Comparison of ENCODE assay signal across 12 mouse cellular contexts in the genomic region with DNA sequence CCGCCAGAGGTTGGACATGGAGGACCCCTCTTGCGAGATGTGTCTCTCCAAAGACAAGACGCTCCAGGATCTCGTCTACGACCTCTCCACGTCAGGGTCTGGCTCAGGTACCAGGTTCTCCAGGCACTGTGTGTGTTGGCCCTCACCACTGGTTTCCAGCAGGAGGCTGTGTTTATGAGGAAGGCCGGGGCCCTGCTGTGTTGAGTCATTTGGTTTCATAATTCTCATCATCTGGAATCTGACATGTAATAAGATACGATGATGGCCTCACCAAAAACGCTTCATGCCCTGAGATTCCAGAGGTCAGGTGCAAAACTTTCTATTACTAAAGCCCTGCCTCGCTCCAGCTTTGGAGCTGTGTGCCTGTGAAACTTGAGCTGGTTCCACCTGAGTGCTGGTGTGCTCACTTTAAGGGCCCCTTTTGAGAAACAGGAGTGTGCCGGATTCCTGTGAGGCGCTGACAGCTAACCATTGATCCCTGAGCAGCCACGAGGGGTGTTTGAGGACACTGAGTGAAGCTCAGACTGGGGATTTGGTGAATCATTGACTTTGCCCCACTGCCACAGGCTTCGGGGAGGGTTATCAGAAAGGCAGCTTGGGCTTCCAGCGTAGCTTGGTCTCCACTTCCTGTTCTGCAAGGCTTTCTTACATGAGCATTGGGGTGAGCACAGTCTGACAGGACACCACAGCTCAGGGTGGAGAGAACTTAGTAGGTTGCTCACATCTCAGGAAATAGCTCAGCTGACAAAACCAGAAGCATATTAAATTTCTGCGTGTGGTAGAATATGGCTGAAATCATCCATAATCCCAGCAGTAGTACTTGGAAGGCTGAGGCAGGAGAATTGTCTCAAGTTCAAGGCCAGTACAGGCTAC. TPM values are rescaled to one million over a fixed set of nuclear protein-coding genes. Genes with fewer than 3 reads are reported as not detected.
DNase-seq lines count a peak whose midpoint lies in the region; ATAC-seq and TF ChIP-seq lines count a peak whose summit lies in the region.
"Had no signal": no experiment of that assay in that cellular context is flagged by ENCODE, and none has a peak within 500 bp of the region (broad histone marks: within the 10 kb centered on the region; RNA-seq: fewer than 3 reads in every experiment).

No protein-coding gene starts in this region.

- DNase-seq in heart, postnatal 25 days (ENCODE audit: low spot score) = no peak
- peak; percentile 80 for DNase-seq in kidney, postnatal 10 days
- DNase-seq in naive thymus-derived CD4-positive, alpha-beta T cell, adult 2 months (ENCODE audit: low read depth) = peak; percentile 72
- DNase-seq in cerebellum, postnatal 10 days = no peak
- DNase-seq in thymus, postnatal 10 days (ENCODE audit: low spot score in 2 of 2) = no peak
- DNase-seq in embryo, embryonic 10 days (ENCODE audit: low spot score) = no peak

- 0 out of 2 replicates have a peak overlapping the region, but pooled peaks have one; percentile 5 for H3K27ac ChIP-seq in heart, embryonic 13.5 days (replicated peaks)
- peak overlapping the region; percentile 32 for H3K27ac ChIP-seq in bone marrow, adult 2 months (ENCODE audit: control insufficient read depth, insufficient read depth, low read depth, low read length, poor library complexity)
- H3K27ac ChIP-seq: embryonic facial prominence, embryonic 12.5 days; midbrain, embryonic 13.5 days had no signal

- H3K9me3 ChIP-seq in heart, embryonic 13.5 days = no peaks in the 10 kb centered on the region
- H3K9me3 ChIP-seq: embryonic facial prominence, embryonic 12.5 days; midbrain, embryonic 13.5 days had no signal

- intact Hi-C loops in heart, postnatal 25 days (cut with DNase I) = loop anchor here (5.0 kb wide), 2 partner anchors 88 to 433 kb away; partner anchors contain the start of gene Slc4a8

- no peaks in the 10 kb centered on the region for H3K27me3 ChIP-seq in heart, embryonic 13.5 days (replicated peaks)
- H3K27me3 ChIP-seq: embryonic facial prominence, embryonic 12.5 days; midbrain, embryonic 13.5 days had no signal

- H3K4me3 ChIP-seq in heart, embryonic 13.5 days = no peak overlapping the region
- no peak overlapping the region for H3K4me3 ChIP-seq in bone marrow, adult 2 months (replicated peaks; ENCODE audit: control insufficient read depth, low read depth, low read length)
- H3K4me3 ChIP-seq: embryonic facial prominence, embryonic 12.5 days; midbrain, embryonic 13.5 days had no signal

- H3K4me1 ChIP-seq in heart, embryonic 13.5 days = peaks cover 47% of the 10 kb centered on the region
- H3K4me1 ChIP-seq in bone marrow, adult 2 months (ENCODE audit: control insufficient read depth, insufficient read depth, low read length) = peaks cover 15% of the 10 kb centered on the region

- 75% methylated on average over 16 of the region's 16 CpGs for WGBS in heart, embryonic 13.5 days
- WGBS in bone marrow, adult 2 months = 60% methylated on average over 16 of the region's 16 CpGs

- H3K9ac ChIP-seq in heart, embryonic 13.5 days = no peak overlapping the region
- H3K9ac ChIP-seq: embryonic facial prominence, embryonic 12.5 days; midbrain, embryonic 13.5 days had no signal

- peaks cover 60% of the 10 kb centered on the region for H3K36me3 ChIP-seq in heart, embryonic 13.5 days

- no peak for TF ChIP-seq POLR2A in bone marrow, adult 2 months (IDR thresholded peaks at IDR 0.05; ENCODE audit: borderline replicate concordance, control insufficient read depth, low read depth, low read length)

- no peak for TF ChIP-seq CTCF in bone marrow, adult 2 months (IDR thresholded peaks at IDR 0.05; ENCODE audit: control insufficient read depth, insufficient read depth, low read length)

- no peak for ATAC-seq in heart, embryonic 13.5 days (ENCODE audit: extremely low read depth, insufficient number of reproducible peaks, low FRiP score, low TSS enrichment)
- ATAC-seq: forebrain, embryonic 16.5 days; inflammation-experienced regulatory T-cells, adult 6 months; midbrain, embryonic 13.5 days had no signal

- no peak overlapping the region for H3K4me2 ChIP-seq in heart, embryonic 13.5 days
- H3K4me2 ChIP-seq: embryonic facial prominence, embryonic 12.5 days; midbrain, embryonic 13.5 days had no signal

RNA-seq across cellular contexts. Expression of gene Acvr1b, which starts 21.3 kb away (rescaled TPM):
- polyA plus RNA-seq in heart, embryonic 13.5 days (2015; fragmentation: Nextera tagmentation; extraction: Ambion mirVana) = 5.4 and 6.0 TPM in 2 replicates
- total RNA-seq in heart, postnatal 25 days (2021) = 10 to 100 TPM; 11.7 to 14.5 TPM
- 3.6 and 6.4 TPM in 2 replicates for polyA plus RNA-seq in bone marrow, adult 2 months (2011; ENCODE audit: insufficient read depth, insufficient read length, low replicate concordance, missing spikeins)

RNA-seq across cellular contexts. Expression of gene Grasp, which starts 28.8 kb away (rescaled TPM):
- 3.8 and 4.4 TPM in 2 replicates for polyA plus RNA-seq in heart, embryonic 13.5 days (2015; fragmentation: Nextera tagmentation; extraction: Ambion mirVana)
- 10 to 100 TPM in 1 of 2 experiments, 1 to 10 TPM in 1; 9.4 to 12.3 TPM for total RNA-seq in heart, postnatal 25 days (2021)
- polyA plus RNA-seq in bone marrow, adult 2 months (2011; ENCODE audit: insufficient read depth, insufficient read length, low replicate concordance, missing spikeins) = 2.5 and 2.6 TPM in 2 replicates

RNA-seq across cellular contexts. Expression of gene Nr4a1, which starts 58.9 kb away (rescaled TPM):
- polyA plus RNA-seq in heart, embryonic 13.5 days (2015; fragmentation: Nextera tagmentation; extraction: Ambion mirVana) = 10.4 and 10.8 TPM in 2 replicates
- total RNA-seq in heart, postnatal 25 days (2021) = 1 to 10 TPM; 5.5 to 6.3 TPM
- 9.1 and 10.0 TPM in 2 replicates for polyA plus RNA-seq in bone marrow, adult 2 months (2011; ENCODE audit: insufficient read depth, insufficient read length, low replicate concordance, missing spikeins)

Comparison
In these comparisons a context has a peak if more than half of its experiments do, and no peak if none do; other contexts are left out.
1. DNase-seq: peak in kidney, postnatal 10 days (single experiment) and naive thymus-derived CD4-positive, alpha-beta T cell, adult 2 months (single experiment); none in heart, postnatal 25 days (single experiment), cerebellum, postnatal 10 days (0 of 2), thymus, postnatal 10 days (0 of 2) and embryo, embryonic 10 days (single experiment).